Mouse (Mus musculus): Measurements from ENCODE around the gene Men1. TPM values are rescaled to one million over a fixed set of nuclear protein-coding genes. Genes with fewer than 3 reads are reported as not detected.

Men1 gene
- polyA plus RNA-seq, 1 experiment = 143 TPM

- 95% methylated on average over 6 of the region's 6 CpGs for WGBS
- no peaks in the 10 kb centered on the region for H3K27me3 ChIP-seq (ENCODE audit: control insufficient read depth, insufficient read depth, low read length)
- no peak for DNase-seq
- no peak overlapping the region for H3K27ac ChIP-seq (ENCODE audit: control insufficient read depth, insufficient read depth, low read length)
- TF ChIP-seq POLR2A (IDR thresholded peaks at IDR 0.05; ENCODE audit: control insufficient read depth, extremely low read depth, insufficient read depth, low read length, poor library complexity) (no peak), CTCF (IDR thresholded peaks at IDR 0.05; ENCODE audit: borderline replicate concordance, control insufficient read depth, extremely low read depth, insufficient read depth, low read length, poor library complexity) (no peak)
- H3K4me1 ChIP-seq (replicated peaks; ENCODE audit: control insufficient read depth, insufficient read depth, low read length) = peaks cover 27% of the 10 kb centered on the region
- H3K36me3 ChIP-seq (ENCODE audit: control insufficient read depth, insufficient read depth, low read length) = no peaks in the 10 kb centered on the region
- no peak overlapping the region for H3K4me3 ChIP-seq (ENCODE audit: control insufficient read depth, insufficient read depth, low read length)
Observed at GRCm38 (mm10) chr19:6303831-6304230, 30.9 kb upstream of the Men1 start.

GRCm38 (mm10) chr19:6304787-6305516 lies 29.8 kb upstream of the Men1 start:
- no peaks in the 10 kb centered on the region for H3K27me3 ChIP-seq (ENCODE audit: control insufficient read depth, insufficient read depth, low read length)
- TF ChIP-seq POLR2A (IDR thresholded peaks at IDR 0.05; ENCODE audit: control insufficient read depth, extremely low read depth, insufficient read depth, low read length, poor library complexity) (no peak), CTCF (IDR thresholded peaks at IDR 0.05; ENCODE audit: borderline replicate concordance, control insufficient read depth, extremely low read depth, insufficient read depth, low read length, poor library complexity) (peak; percentile 94)
- no peak overlapping the region for H3K4me3 ChIP-seq (ENCODE audit: control insufficient read depth, insufficient read depth, low read length)
- DNase-seq = peak; percentile 91
- WGBS = 31% methylated on average over 5 of the region's 5 CpGs
- H3K36me3 ChIP-seq (ENCODE audit: control insufficient read depth, insufficient read depth, low read length) = no peaks in the 10 kb centered on the region
- H3K4me1 ChIP-seq (replicated peaks; ENCODE audit: control insufficient read depth, insufficient read depth, low read length) = peaks cover 20% of the 10 kb centered on the region
- H3K27ac ChIP-seq (ENCODE audit: control insufficient read depth, insufficient read depth, low read length) = no peak overlapping the region

- peaks cover 14% of the 10 kb centered on the region for H3K4me1 ChIP-seq (replicated peaks; ENCODE audit: control insufficient read depth, insufficient read depth, low read length)
- no peaks in the 10 kb centered on the region for H3K36me3 ChIP-seq (ENCODE audit: control insufficient read depth, insufficient read depth, low read length)
- peak overlapping the region; percentile 46; the same call in 1 of the 2 replicates for H3K4me3 ChIP-seq (ENCODE audit: control insufficient read depth, insufficient read depth, low read length)
- WGBS = 81% methylated on average over 8 of the region's 8 CpGs
- no peaks in the 10 kb centered on the region for H3K27me3 ChIP-seq (ENCODE audit: control insufficient read depth, insufficient read depth, low read length)
- TF ChIP-seq POLR2A (IDR thresholded peaks at IDR 0.05; ENCODE audit: control insufficient read depth, extremely low read depth, insufficient read depth, low read length, poor library complexity) (no peak), CTCF (IDR thresholded peaks at IDR 0.05; ENCODE audit: borderline replicate concordance, control insufficient read depth, extremely low read depth, insufficient read depth, low read length, poor library complexity) (no peak)
- peak overlapping the region; percentile 14 for H3K27ac ChIP-seq (ENCODE audit: control insufficient read depth, insufficient read depth, low read length)
- DNase-seq = peak; percentile 13
Observed at GRCm38 (mm10) chr19:6305517-6306115, 29.2 kb upstream of the Men1 start.

- no peaks in the 10 kb centered on the region for H3K27me3 ChIP-seq (ENCODE audit: control insufficient read depth, insufficient read depth, low read length)
- no peaks in the 10 kb centered on the region for H3K36me3 ChIP-seq (ENCODE audit: control insufficient read depth, insufficient read depth, low read length)
- TF ChIP-seq CTCF (IDR thresholded peaks at IDR 0.05; ENCODE audit: borderline replicate concordance, control insufficient read depth, extremely low read depth, insufficient read depth, low read length, poor library complexity) (no peak), POLR2A (IDR thresholded peaks at IDR 0.05; ENCODE audit: control insufficient read depth, extremely low read depth, insufficient read depth, low read length, poor library complexity) (no peak)
- H3K4me3 ChIP-seq (ENCODE audit: control insufficient read depth, insufficient read depth, low read length) = peak within 1 kb of the TSS; percentile 46
- H3K27ac ChIP-seq (ENCODE audit: control insufficient read depth, insufficient read depth, low read length) = peak within 1 kb of the TSS; percentile 71
- peak; percentile 91 for DNase-seq
- WGBS = 3% methylated on average over 34 of the region's 38 CpGs
- H3K4me1 ChIP-seq (replicated peaks; ENCODE audit: control insufficient read depth, insufficient read depth, low read length) = peaks cover 13% of the 10 kb centered on the region
Observed at GRCm38 (mm10) chr19:6306137-6306551, 28.6 kb upstream of the Men1 start, which contains the start of gene Cdc42bpg. Cdc42bpg (plus strand) TSS chr19:6306456.

GRCm38 (mm10) chr19:6306586-6306985 lies 28.2 kb upstream of the Men1 start:
- WGBS = 1% methylated on average over 33 of the region's 34 CpGs
- H3K27ac ChIP-seq (ENCODE audit: control insufficient read depth, insufficient read depth, low read length) = no peak overlapping the region
- H3K27me3 ChIP-seq (ENCODE audit: control insufficient read depth, insufficient read depth, low read length) = no peaks in the 10 kb centered on the region
- no peaks in the 10 kb centered on the region for H3K36me3 ChIP-seq (ENCODE audit: control insufficient read depth, insufficient read depth, low read length)
- peak overlapping the region; percentile 46 for H3K4me3 ChIP-seq (ENCODE audit: control insufficient read depth, insufficient read depth, low read length)
- H3K4me1 ChIP-seq (replicated peaks; ENCODE audit: control insufficient read depth, insufficient read depth, low read length) = peaks cover 13% of the 10 kb centered on the region
- TF ChIP-seq POLR2A (IDR thresholded peaks at IDR 0.05; ENCODE audit: control insufficient read depth, extremely low read depth, insufficient read depth, low read length, poor library complexity) (no peak), CTCF (IDR thresholded peaks at IDR 0.05; ENCODE audit: borderline replicate concordance, control insufficient read depth, extremely low read depth, insufficient read depth, low read length, poor library complexity) (peak; percentile 89)
- peak; percentile 79 for DNase-seq

GRCm38 (mm10) chr19:6307733-6308531 lies 26.8 kb upstream of the Men1 start:
- no peaks in the 10 kb centered on the region for H3K27me3 ChIP-seq (ENCODE audit: control insufficient read depth, insufficient read depth, low read length)
- H3K4me3 ChIP-seq (ENCODE audit: control insufficient read depth, insufficient read depth, low read length) = no peak overlapping the region
- H3K36me3 ChIP-seq (ENCODE audit: control insufficient read depth, insufficient read depth, low read length) = no peaks in the 10 kb centered on the region
- DNase-seq = no peak
- 91% methylated on average over 9 of the region's 9 CpGs for WGBS
- peaks cover 6% of the 10 kb centered on the region for H3K4me1 ChIP-seq (replicated peaks; ENCODE audit: control insufficient read depth, insufficient read depth, low read length)
- H3K27ac ChIP-seq (ENCODE audit: control insufficient read depth, insufficient read depth, low read length) = no peak overlapping the region
- TF ChIP-seq CTCF (IDR thresholded peaks at IDR 0.05; ENCODE audit: borderline replicate concordance, control insufficient read depth, extremely low read depth, insufficient read depth, low read length, poor library complexity) (no peak), POLR2A (IDR thresholded peaks at IDR 0.05; ENCODE audit: control insufficient read depth, extremely low read depth, insufficient read depth, low read length, poor library complexity) (no peak)

Measured in thymus, adult 2 months (tissue).